Mouse (Mus musculus) brain, embryonic 14.5 days (tissue): ENCODE measurements around the gene Tm6sf2. TPM values are rescaled to one million over a fixed set of nuclear protein-coding genes. Genes with fewer than 3 reads are reported as not detected.

ENCODE experiments used
- DNase-seq: peaks from one replicate; pipeline ENCODE4 v3.0.0-alpha.2; 2011; ENCODE audit warnings: low read depth
- CTCF ChIP-seq: fragments of 200-500 bp; IDR thresholded peaks from 2 replicates; pipeline ENCODE4 v1.5.1; 2012; ENCODE audit warnings: inconsistent platforms, mild to moderate bottlenecking, moderate library complexity, borderline replicate concordance; ENCODE audit not compliant: insufficient read depth, insufficient read length; ENCODE audit errors: extremely low read depth
- POLR2A ChIP-seq: fragments of 200-500 bp; IDR thresholded peaks from 2 replicates; pipeline ENCODE4 v1.6.1; 2012; ENCODE audit warnings: mild to moderate bottlenecking, inconsistent platforms, borderline replicate concordance; ENCODE audit not compliant: poor library complexity, insufficient read depth, insufficient read length, severe bottlenecking; ENCODE audit errors: extremely low read depth
- polyA plus RNA-seq: library from polyadenylated mRNA; depleted of rRNA; stranded (reverse); fragments of >200 nt; gene quantifications from 2 replicates; pipeline ENCODE4 v1.2.3, GENCODE M21; 2012; rRNA removed

Gene Tm6sf2
- polyA plus RNA-seq, 1 experiment: 8.1 TPM

GRCm38 (mm10) chr8:70129309-70129952 lies 56.7 kb downstream of the Tm6sf2 start:
- peak; percentile 93 for DNase-seq
- no peak for TF ChIP-seq POLR2A
- TF ChIP-seq CTCF: no peak

Other genes with a start within 250 kb of the Tm6sf2 start
- 38.6 and 43.6 TPM in 2 replicates for gene Pbx4, start 240.4 kb upstream of the Tm6sf2 start, polyA plus RNA-seq
- gene Cilp2, start 185.2 kb upstream of the Tm6sf2 start, polyA plus RNA-seq: 5.0 and 5.6 TPM in 2 replicates
- gene Tssk6, start 170.7 kb upstream of the Tm6sf2 start, polyA plus RNA-seq: 0.37 and 0.53 TPM in 2 replicates
- gene Ndufa13, start 170.4 kb upstream of the Tm6sf2 start, polyA plus RNA-seq: 84.2 and 106 TPM in 2 replicates
- gene Yjefn3, start 170.2 kb upstream of the Tm6sf2 start, polyA plus RNA-seq: 12.6 and 13.0 TPM in 2 replicates
- 33.6 and 41.2 TPM in 2 replicates for gene Gatad2a, start 76.5 kb upstream of the Tm6sf2 start, polyA plus RNA-seq
- 120 and 138 TPM in 2 replicates for gene Mau2, start 30.2 kb upstream of the Tm6sf2 start, polyA plus RNA-seq
- 22.4 and 32.4 TPM in 2 replicates for gene Sugp1, start 30.1 kb upstream of the Tm6sf2 start, polyA plus RNA-seq
- gene Hapln4, start 10.5 kb downstream of the Tm6sf2 start, polyA plus RNA-seq: 0.26 and 0.74 TPM in 2 replicates
- gene Ncan, start 47.9 kb downstream of the Tm6sf2 start, polyA plus RNA-seq: 69.8 and 144 TPM in 2 replicates
- 17.5 and 24.0 TPM in 2 replicates for gene Nr2c2ap, start 58.4 kb downstream of the Tm6sf2 start, polyA plus RNA-seq
- 19.1 and 20.0 TPM in 2 replicates for gene Rfxank, start 66.2 kb downstream of the Tm6sf2 start, polyA plus RNA-seq
- 93.3 and 126 TPM in 2 replicates for gene Borcs8, start 66.6 kb downstream of the Tm6sf2 start, polyA plus RNA-seq
- 0.22 and 0.33 TPM in 2 replicates for gene Mef2b, start 66.8 kb downstream of the Tm6sf2 start, polyA plus RNA-seq
- 95.9 and 171 TPM in 2 replicates for gene Tmem161a, start 99.4 kb downstream of the Tm6sf2 start, polyA plus RNA-seq
- gene Slc25a42, start 139.4 kb downstream of the Tm6sf2 start, polyA plus RNA-seq: 26.2 and 26.8 TPM in 2 replicates
- 149 and 191 TPM in 2 replicates for gene Sugp2, start 161.3 kb downstream of the Tm6sf2 start, polyA plus RNA-seq
- 96.9 and 115 TPM in 2 replicates for gene Armc6, start 161.5 kb downstream of the Tm6sf2 start, polyA plus RNA-seq
- 68.5 and 80.2 TPM in 2 replicates for gene Homer3, start 209.9 kb downstream of the Tm6sf2 start, polyA plus RNA-seq
- gene Ddx49, start 229.6 kb downstream of the Tm6sf2 start, polyA plus RNA-seq: 61.3 and 66.2 TPM in 2 replicates
- 263 and 350 TPM in 2 replicates for gene Cope, start 229.6 kb downstream of the Tm6sf2 start, polyA plus RNA-seq
- 34.1 and 45.1 TPM in 2 replicates for gene Cers1, start 242.9 kb downstream of the Tm6sf2 start, polyA plus RNA-seq